Mouse (Mus musculus) monocyte, adult 2 months (primary cell): ENCODE results near the gene Hexim1.

Experiments
- DNase-seq, 2 experiments: peaks; one replicate each; pipeline ENCODE4 v3.0.0; 2022; ENCODE audit warnings: low spot score in 2 of 2, low read depth in 1 of 2

Hexim1 gene

DNA sequence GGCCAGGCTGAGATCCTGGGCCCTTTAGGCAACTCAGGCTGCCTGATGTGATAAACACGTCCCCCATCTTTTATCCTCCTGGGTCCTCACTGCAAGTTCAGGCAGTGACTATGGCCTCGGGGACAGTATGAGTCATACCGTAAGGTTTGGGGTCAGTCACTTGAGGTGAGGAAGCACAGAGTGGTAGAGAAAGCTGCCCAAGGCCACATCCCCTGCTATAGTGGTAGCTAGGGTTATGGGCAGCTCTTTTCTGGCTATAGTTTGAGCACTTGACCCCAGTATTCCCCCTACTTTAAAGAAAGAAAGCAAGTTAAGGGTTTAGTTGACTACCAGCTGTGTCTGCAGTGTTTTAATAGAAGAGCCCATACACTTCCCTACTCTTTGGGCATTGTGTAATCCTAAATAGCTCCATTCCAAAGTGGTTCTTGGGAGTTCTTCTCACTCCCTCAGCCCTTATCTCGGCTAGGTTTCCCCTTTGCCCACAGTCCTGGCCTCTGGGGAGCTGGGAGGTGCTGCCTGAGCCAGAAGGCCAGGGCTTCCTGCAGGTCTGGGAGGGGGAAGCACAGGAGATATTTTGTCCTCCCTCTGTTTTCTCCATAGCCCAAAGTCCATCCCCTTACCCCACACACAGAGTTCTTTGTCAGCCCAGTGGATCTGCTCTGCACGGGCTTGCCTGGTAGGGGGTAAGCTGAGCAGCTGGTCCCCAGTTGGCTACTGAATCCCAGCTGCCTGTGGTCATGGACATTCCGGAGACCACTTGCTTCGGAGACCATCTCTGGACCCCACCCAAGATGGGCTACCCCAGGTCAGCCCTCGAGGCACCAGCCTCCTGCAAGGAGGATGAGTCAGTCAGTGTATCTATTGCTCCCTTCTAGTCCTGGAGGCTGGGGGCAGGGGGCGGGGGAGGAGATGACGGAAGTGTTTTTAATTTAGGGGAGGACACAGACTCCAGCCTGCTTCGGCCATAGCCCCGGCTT lies 28.6 kb downstream of the Hexim1 start:
- DNase-seq = no peak

GRCm38 (mm10) chr11:103146386-103146785 lies 30.4 kb downstream of the Hexim1 start:
- no peak for DNase-seq

DNA sequence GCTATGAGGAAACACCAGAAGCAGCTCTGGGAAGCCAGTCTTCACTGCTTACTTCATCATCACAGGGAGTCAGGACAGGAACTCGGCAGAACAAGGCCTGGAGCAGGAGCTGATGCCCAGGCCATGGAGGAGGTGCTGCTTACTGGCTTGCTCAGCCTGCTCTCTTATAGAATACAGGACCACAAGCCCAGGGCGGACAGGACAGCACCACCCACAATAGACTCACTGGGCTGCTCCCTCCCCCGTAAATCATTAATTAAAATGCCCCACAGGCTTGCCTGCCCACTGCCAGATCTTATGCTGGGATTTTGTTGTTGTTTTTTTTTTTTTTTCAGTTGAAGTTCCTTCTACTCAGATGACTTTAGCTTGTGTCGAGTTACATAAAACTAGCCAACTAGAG lies 31.7 kb downstream of the Hexim1 start:
- DNase-seq = no peak

DNA sequence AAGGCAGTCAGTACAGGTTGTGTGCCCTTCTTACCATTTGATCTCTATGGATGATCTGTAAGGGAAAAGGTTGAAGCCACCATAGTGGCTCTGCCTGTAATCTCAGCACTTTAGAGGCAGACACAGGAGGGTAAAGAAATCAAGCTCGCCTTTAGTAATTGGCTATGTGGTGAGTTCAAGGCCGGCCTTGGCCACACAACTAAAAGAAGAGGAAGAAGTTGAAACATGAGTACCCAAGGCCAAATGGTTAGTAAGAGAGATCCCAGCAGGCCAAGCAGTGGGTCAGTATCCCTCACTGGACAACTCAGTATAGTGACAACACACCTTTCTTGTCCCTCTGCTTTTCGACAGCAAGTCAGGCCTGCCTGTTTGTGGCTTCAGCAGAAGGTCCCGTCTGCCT lies 33.7 kb downstream of the Hexim1 start:
- no peak for DNase-seq

- DNase-seq = peak; percentile 80 to 92
Measured at GRCm38 (mm10) chr11:103158621-103159478, 42.8 kb downstream of the Hexim1 start.

DNA sequence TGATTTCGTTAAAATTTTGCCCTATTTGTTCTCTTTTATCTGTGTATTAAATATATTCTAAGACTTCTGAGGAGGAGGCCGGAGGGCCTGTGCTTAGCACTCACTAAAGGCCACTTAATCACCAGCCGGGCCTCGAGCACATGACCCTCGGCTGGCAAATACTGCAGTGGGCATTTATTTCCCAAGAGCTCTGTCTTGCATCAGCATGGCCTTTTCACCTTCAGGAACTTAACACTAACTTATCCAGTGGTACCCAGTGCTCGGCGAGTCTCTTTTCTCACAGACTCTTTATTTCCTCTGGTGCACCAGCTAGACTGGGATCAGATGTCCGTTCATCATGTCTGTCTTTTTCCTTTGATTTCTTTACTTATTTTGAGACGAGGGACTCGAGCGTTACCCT lies 44.7 kb downstream of the Hexim1 start:
- DNase-seq = no peak

GRCm38 (mm10) chr11:103161449-103161848 lies 45.4 kb downstream of the Hexim1 start:
- no peak for DNase-seq

DNA sequence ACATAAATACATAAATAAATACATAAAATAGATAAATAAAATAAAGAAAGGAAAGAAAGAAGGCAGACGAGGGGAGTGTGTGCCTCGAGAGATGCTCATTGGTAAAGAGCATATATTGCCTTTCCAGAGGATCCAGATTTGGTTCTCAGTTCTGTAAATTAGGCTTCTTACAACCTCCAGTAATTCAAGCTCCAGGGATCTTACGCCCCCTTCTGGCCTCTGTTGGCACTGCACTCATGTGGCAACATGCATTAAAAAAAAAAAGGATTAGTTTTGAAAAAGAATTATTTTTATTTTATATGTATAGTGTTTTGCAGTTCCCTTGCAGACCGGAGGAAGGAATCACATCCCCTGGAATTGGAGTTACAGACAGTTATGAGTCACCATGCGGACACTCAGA lies 46.1 kb downstream of the Hexim1 start:
- DNase-seq = peak in 1 of 2 experiments; percentile 55

- DNase-seq = no peak
Measured at GRCm38 (mm10) chr11:103164391-103164790, 48.4 kb downstream of the Hexim1 start.

DNA sequence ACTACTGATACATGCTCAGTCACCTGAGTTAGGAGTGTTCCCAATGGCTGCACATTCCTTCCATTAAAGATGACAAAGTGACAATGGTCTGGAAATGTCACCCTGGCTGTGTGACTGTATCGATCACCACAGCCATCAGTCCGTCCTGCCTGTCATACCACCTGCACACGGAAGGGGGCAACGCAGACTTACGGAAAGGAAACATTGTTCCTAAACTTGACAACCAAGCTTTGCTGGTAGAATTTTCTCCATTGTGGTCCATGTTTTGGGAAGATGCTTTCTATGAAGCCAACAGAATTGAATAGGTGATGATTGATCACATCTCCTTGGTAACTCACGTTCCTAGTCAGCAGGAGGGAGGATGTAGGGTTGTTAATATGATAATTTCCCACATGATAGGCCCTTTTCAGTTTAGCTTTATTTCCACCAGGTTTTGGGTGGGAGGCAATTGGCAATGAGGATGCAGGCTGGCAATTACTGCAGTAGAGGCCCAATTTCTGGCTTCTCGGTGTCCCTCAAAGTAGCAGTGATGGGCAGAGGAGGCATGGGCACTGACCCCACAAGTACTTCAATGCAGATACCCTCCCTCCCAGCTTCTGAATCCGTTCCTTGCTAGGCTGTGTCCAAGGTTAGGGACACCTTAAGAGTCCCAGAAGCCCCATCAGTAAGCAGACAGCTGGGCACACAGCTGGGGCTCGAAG lies 52.8 kb downstream of the Hexim1 start:
- DNase-seq = peak in 1 of 2 experiments; percentile 66
